Mouse (Mus musculus) heart, embryonic 10.5 days (tissue): ENCODE results near the gene Lta. TPM values are rescaled to one million over a fixed set of nuclear protein-coding genes. Genes with fewer than 3 reads are reported as not detected.
"Not testable (repeated sequence)": the region's sequence is repeated elsewhere in the genome, so short reads cannot be mapped to it uniquely, and the experiment has no call there.

Source experiments
- DNase-seq: peaks from one replicate; pipeline ENCODE4 v3.0.0-alpha.2; 2017; ENCODE audit warnings: low spot score
- H3K27ac ChIP-seq: fragments of 300-500 bp; sonication (generic); 2 replicates; pipeline ENCODE4 v1.5.1; 2016; ENCODE audit warnings: mild to moderate bottlenecking
- H3K27me3 ChIP-seq: fragments of 300-500 bp; sonication (generic); 2 replicates; pipeline ENCODE4 v1.6.1; 2016; ENCODE audit warnings: mild to moderate bottlenecking; ENCODE audit not compliant: poor library complexity, insufficient read depth, severe bottlenecking
- H3K36me3 ChIP-seq: fragments of 300-500 bp; sonication (generic); 2 replicates; pipeline ENCODE4 v1.6.1; 2016; ENCODE audit warnings: mild to moderate bottlenecking, moderate library complexity
- H3K4me1 ChIP-seq: fragments of 300-500 bp; sonication (generic); 2 replicates; pipeline ENCODE4 v1.6.1; 2016; ENCODE audit warnings: mild to moderate bottlenecking
- H3K4me3 ChIP-seq: fragments of 300-500 bp; sonication (generic); 2 replicates; pipeline ENCODE4 v1.5.1; 2016; ENCODE audit warnings: mild to moderate bottlenecking, moderate library complexity
- H3K9me3 ChIP-seq: fragments of 300-500 bp; sonication (generic); 2 replicates; pipeline ENCODE4 v1.6.1; 2016; ENCODE audit warnings: mild to moderate bottlenecking, moderate library complexity
- WGBS: fragments of 180-500 bp; shearing (Covaris S2); methylation state at CpG from one replicate; pipeline ENCODE4 v1.1.7; 2016; 5-methylcytosine and 5-hydroxymethylcytosine counted together
- polyA plus RNA-seq: library from polyadenylated mRNA; unstranded; fragments of >200 nt; fragmentation: Nextera tagmentation; extraction: Ambion mirVana; gene quantifications from 2 replicates; pipeline ENCODE4 v1.2.1, GENCODE M21; 2016

Lta gene
- polyA plus RNA-seq, 1 experiment from 2014 or later: not detected

- Histone ChIP-seq H3K9me3 (no peaks in the 10 kb centered on the region), H3K27ac (peak overlapping the region; percentile 97), H3K27me3 (no peaks in the 10 kb centered on the region), H3K4me1 (peaks cover 37% of the 10 kb centered on the region), H3K4me3 (peak overlapping the region; percentile 79), H3K36me3 (peaks cover 24% of the 10 kb centered on the region)
- no peak for DNase-seq
- 5% methylated on average over 31 of the region's 31 CpGs for WGBS
These were observed 29.8 kb upstream of the Lta start for GRCm38 (mm10) chr17:35234903-35235302.

- Histone ChIP-seq H3K4me3 (peak overlapping the region; percentile 79; the same call in 1 of the 2 replicates), H3K36me3 (peaks cover 32% of the 10 kb centered on the region), H3K4me1 (peaks cover 35% of the 10 kb centered on the region), H3K27ac (0 out of 2 replicates have a peak overlapping the region, but pooled peaks have one; percentile 97)
- H3K9me3 ChIP-seq, DNase-seq, H3K27me3 ChIP-seq: not testable (repeated sequence)
- 85% methylated on average over 7 of the region's 7 CpGs for WGBS
These were observed 28.9 kb upstream of the Lta start for GRCm38 (mm10) chr17:35234090-35234489.

- Histone ChIP-seq H3K4me1 (peaks cover 35% of the 10 kb centered on the region), H3K36me3 (peaks cover 40% of the 10 kb centered on the region), H3K4me3 (peak within 1 kb of the TSS; percentile 79), H3K9me3 (no peaks in the 10 kb centered on the region), H3K27me3 (no peaks in the 10 kb centered on the region), H3K27ac (peak within 1 kb of the TSS; percentile 97)
- WGBS: 69% methylated on average over 18 of the region's 18 CpGs
- no peak for DNase-seq
These were observed 28.2 kb upstream of the Lta start, which contains the start of gene Atp6v1g2 for GRCm38 (mm10) chr17:35233114-35233980. Gene Atp6v1g2 (plus strand): TSS chr17:35233660.

- Histone ChIP-seq H3K4me3 (0 out of 2 replicates have a peak overlapping the region, but pooled peaks have one; percentile 15), H3K27ac (peak overlapping the region; percentile 71), H3K9me3 (no peaks in the 10 kb centered on the region), H3K27me3 (no peaks in the 10 kb centered on the region), H3K36me3 (peaks cover 46% of the 10 kb centered on the region), H3K4me1 (peaks cover 35% of the 10 kb centered on the region)
- 87% methylated on average over 5 of the region's 5 CpGs for WGBS
- no peak for DNase-seq
These were observed 27.5 kb upstream of the Lta start for GRCm38 (mm10) chr17:35232659-35233058.

- H3K36me3 ChIP-seq: peaks cover 53% of the 10 kb centered on the region
- H3K9me3 ChIP-seq: no peaks in the 10 kb centered on the region
- H3K4me1 ChIP-seq: peaks cover 35% of the 10 kb centered on the region
- 0 out of 2 replicates have a peak overlapping the region, but pooled peaks have one; percentile 15 for H3K4me3 ChIP-seq
- WGBS: 16% methylated on average over 12 of the region's 12 CpGs
- no peak overlapping the region for H3K27ac ChIP-seq
- no peaks in the 10 kb centered on the region for H3K27me3 ChIP-seq
- DNase-seq: no peak
These were observed 26.9 kb upstream of the Lta start for GRCm38 (mm10) chr17:35232043-35232442.

- H3K4me3 ChIP-seq: no peak overlapping the region
- no peaks in the 10 kb centered on the region for H3K27me3 ChIP-seq
- peaks cover 29% of the 10 kb centered on the region for H3K4me1 ChIP-seq
- H3K9me3 ChIP-seq: no peaks in the 10 kb centered on the region
- H3K36me3 ChIP-seq: peaks cover 56% of the 10 kb centered on the region
- DNase-seq: no peak
- no peak overlapping the region for H3K27ac ChIP-seq
- WGBS: 93% methylated on average over 10 of the region's 10 CpGs
These were observed 25.9 kb upstream of the Lta start for GRCm38 (mm10) chr17:35231022-35231421.

GRCm38 (mm10) chr17:35226561-35227046 lies 21.5 kb upstream of the Lta start:
- DNase-seq: no peak
- 76% methylated on average over 14 of the region's 14 CpGs for WGBS
- Histone ChIP-seq H3K4me3 (no peak overlapping the region), H3K27ac (peak overlapping the region; percentile 29; the same call in 1 of the 2 replicates), H3K36me3 (peaks cover 65% of the 10 kb centered on the region), H3K4me1 (peaks cover 5% of the 10 kb centered on the region; the same call in 1 of the 2 replicates), H3K27me3 (no peaks in the 10 kb centered on the region), H3K9me3 (no peaks in the 10 kb centered on the region)

- H3K36me3 ChIP-seq: peaks cover 65% of the 10 kb centered on the region
- H3K9me3 ChIP-seq: no peaks in the 10 kb centered on the region
- no peak for DNase-seq
- no peak overlapping the region for H3K4me3 ChIP-seq
- H3K27ac ChIP-seq: no peak overlapping the region
- no peaks in the 10 kb centered on the region for H3K27me3 ChIP-seq
- WGBS: 95% methylated on average over 5 of the region's 5 CpGs
- peaks cover 11% of the 10 kb centered on the region for H3K4me1 ChIP-seq
These were observed 20.3 kb upstream of the Lta start for GRCm38 (mm10) chr17:35225456-35225855.

- Histone ChIP-seq H3K4me3 (no peak overlapping the region), H3K9me3 (no peaks in the 10 kb centered on the region), H3K36me3 (peaks cover 66% of the 10 kb centered on the region), H3K4me1 (peaks cover 19% of the 10 kb centered on the region), H3K27me3 (no peaks in the 10 kb centered on the region), H3K27ac (no peak overlapping the region)
- 94% methylated on average over 4 of the region's 4 CpGs for WGBS
- no peak for DNase-seq
These were observed 19.5 kb upstream of the Lta start for GRCm38 (mm10) chr17:35224641-35225040.

GRCm38 (mm10) chr17:35222299-35222698 lies 17.1 kb upstream of the Lta start:
- Histone ChIP-seq H3K4me1 (peaks cover 38% of the 10 kb centered on the region), H3K27ac (no peak overlapping the region; the same call in 1 of the 2 replicates), H3K9me3 (no peaks in the 10 kb centered on the region), H3K36me3 (peaks cover 44% of the 10 kb centered on the region), H3K4me3 (no peak overlapping the region), H3K27me3 (no peaks in the 10 kb centered on the region)
- WGBS: 65% methylated on average over 6 of the region's 6 CpGs
- DNase-seq: no peak

- Histone ChIP-seq H3K9me3 (no peaks in the 10 kb centered on the region), H3K4me1 (peaks cover 38% of the 10 kb centered on the region), H3K27ac (peak within 1 kb of the TSS; percentile 75), H3K27me3 (no peaks in the 10 kb centered on the region), H3K36me3 (peaks cover 33% of the 10 kb centered on the region), H3K4me3 (peak within 1 kb of the TSS; percentile 9; the same call in 1 of the 2 replicates)
- DNase-seq: no peak
- 73% methylated on average over 28 of the region's 28 CpGs for WGBS
These were observed 15.2 kb upstream of the Lta start, which contains the start of gene Gm16181 for GRCm38 (mm10) chr17:35220156-35220952. Gene Gm16181 (plus strand): TSS chr17:35220834.

- peaks cover 26% of the 10 kb centered on the region for H3K36me3 ChIP-seq
- peaks cover 38% of the 10 kb centered on the region for H3K4me1 ChIP-seq
- no peaks in the 10 kb centered on the region for H3K27me3 ChIP-seq
- no peaks in the 10 kb centered on the region for H3K9me3 ChIP-seq
- H3K27ac ChIP-seq: peak overlapping the region; percentile 52
- no peak overlapping the region for H3K4me3 ChIP-seq
- no peak for DNase-seq
- WGBS: 59% methylated on average over 6 of the region's 6 CpGs
These were observed 14.5 kb upstream of the Lta start for GRCm38 (mm10) chr17:35219601-35220041.
